Mouse (Mus musculus) kidney, adult 11 months (tissue): ENCODE measurements at regions not wholly inside any gene's neighbourhood (a gene's known extent, or its start where the extent isn't known, plus 50 kb on each side); places are given as distances from the start of the nearest gene placed in this dataset.
A peak's percentile ranks its signal among the peaks of the same experiment; 100 is the strongest.
"Not testable (repeated sequence)": the region's sequence is repeated elsewhere in the genome, so short reads cannot be mapped to it uniquely, and the experiment has no call there.

Source experiments
- DNase-seq: peaks from one replicate; pipeline ENCODE4 v3.0.0; 2022

- no peak for DNase-seq
These were observed 621.3 kb downstream of the Tecrl start for GRCm38 (mm10) chr5:82733707-82734106.

- DNase-seq = no peak
These were observed 626.8 kb downstream of the Tecrl start for GRCm38 (mm10) chr5:82728240-82728639.

GRCm38 (mm10) chr5:82727250-82728003 lies 627.6 kb downstream of the Tecrl start:
- DNase-seq = no peak

- no peak for DNase-seq
These were observed 639.3 kb downstream of the Tecrl start for GRCm38 (mm10) chr5:82715705-82716104.

- DNase-seq = not testable (repeated sequence)
These were observed 655.3 kb downstream of the Tecrl start for GRCm38 (mm10) chr5:82699666-82700065.

GRCm38 (mm10) chr5:82698942-82699341 lies 656.1 kb downstream of the Tecrl start:
- no peak for DNase-seq

- DNase-seq = no peak
These were observed 671.6 kb downstream of the Tecrl start for GRCm38 (mm10) chr5:82683437-82683836.

GRCm38 (mm10) chr5:82664121-82664520 lies 690.9 kb downstream of the Tecrl start:
- peak; percentile 21 for DNase-seq

GRCm38 (mm10) chr5:82653637-82654036 lies 701.4 kb downstream of the Tecrl start:
- not testable (repeated sequence) for DNase-seq

- no peak for DNase-seq
These were observed 734.9 kb downstream of the Tecrl start for GRCm38 (mm10) chr5:82620056-82620455.
